Mouse (Mus musculus): Measurements from ENCODE around the gene Tpra1. TPM values are rescaled to one million over a fixed set of nuclear protein-coding genes. Genes with fewer than 3 reads are reported as not detected.

Gene Tpra1
- polyA plus RNA-seq, 1 experiment from 2014 or later, result 73.6 TPM

DNA sequence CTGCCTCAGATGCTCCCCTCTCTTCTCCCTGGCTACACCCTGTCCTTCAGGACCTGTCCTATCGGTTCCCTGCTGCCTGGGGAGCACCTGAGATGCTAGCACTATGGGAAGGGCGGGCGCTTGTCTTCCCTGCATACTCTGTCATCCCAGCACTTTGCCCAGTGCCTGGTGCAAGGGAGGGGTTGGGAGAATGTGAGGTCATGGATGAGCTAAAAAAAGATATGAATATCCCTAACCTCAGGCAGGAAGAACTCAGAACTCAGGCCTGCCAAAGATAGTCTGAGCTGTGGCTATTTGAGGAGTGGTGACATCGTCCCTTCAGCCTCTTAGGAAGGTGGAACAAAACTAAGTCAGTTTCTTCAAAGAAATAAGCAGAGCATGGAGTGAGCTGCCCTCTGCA is 39.6 kb downstream of the Tpra1 start:
- 73% methylated on average over 4 of the region's 4 CpGs for WGBS
- H3K36me3 ChIP-seq, result no peaks in the 10 kb centered on the region
- no peaks in the 10 kb centered on the region for H3K27me3 ChIP-seq
- H3K9ac ChIP-seq, result no peak overlapping the region
- H3K4me3 ChIP-seq, result no peak overlapping the region
- peaks cover 81% of the 10 kb centered on the region for H3K4me1 ChIP-seq (replicated peaks)
- no peaks in the 10 kb centered on the region for H3K9me3 ChIP-seq
- no peak overlapping the region for H3K4me2 ChIP-seq
- peak overlapping the region; percentile 82 for H3K27ac ChIP-seq
- ATAC-seq (ENCODE audit: low FRiP score), result no peak

DNA sequence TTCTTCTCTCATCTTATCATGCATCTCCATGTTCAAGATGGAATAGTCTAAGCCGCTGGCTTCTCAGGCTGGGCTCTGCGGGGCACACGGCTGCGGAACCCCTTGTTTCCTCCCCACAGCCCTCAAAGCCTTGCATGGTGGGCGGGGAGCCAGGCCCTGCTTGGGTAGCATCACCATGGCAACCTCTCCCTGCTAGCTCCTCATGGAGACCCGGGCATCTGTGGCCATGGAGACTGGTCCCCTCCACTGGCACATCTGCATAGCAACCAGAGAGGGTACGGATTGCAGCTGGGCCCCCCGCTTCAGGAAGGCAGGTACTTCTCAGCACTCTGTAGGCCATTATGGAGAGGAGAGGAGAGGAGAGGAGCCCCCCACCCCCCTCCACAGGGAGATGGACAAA is 40.5 kb downstream of the Tpra1 start:
- peak overlapping the region; percentile 37 for H3K4me2 ChIP-seq
- WGBS, result 15% methylated on average over 8 of the region's 8 CpGs
- no peaks in the 10 kb centered on the region for H3K36me3 ChIP-seq
- H3K9me3 ChIP-seq, result no peaks in the 10 kb centered on the region
- H3K27me3 ChIP-seq, result no peaks in the 10 kb centered on the region
- H3K27ac ChIP-seq, result peak overlapping the region; percentile 82
- peak; percentile 82 for ATAC-seq (ENCODE audit: low FRiP score)
- H3K9ac ChIP-seq, result 0 out of 2 replicates have a peak overlapping the region, but pooled peaks have one; percentile 4
- no peak overlapping the region for H3K4me3 ChIP-seq
- peaks cover 74% of the 10 kb centered on the region for H3K4me1 ChIP-seq (replicated peaks)

DNA sequence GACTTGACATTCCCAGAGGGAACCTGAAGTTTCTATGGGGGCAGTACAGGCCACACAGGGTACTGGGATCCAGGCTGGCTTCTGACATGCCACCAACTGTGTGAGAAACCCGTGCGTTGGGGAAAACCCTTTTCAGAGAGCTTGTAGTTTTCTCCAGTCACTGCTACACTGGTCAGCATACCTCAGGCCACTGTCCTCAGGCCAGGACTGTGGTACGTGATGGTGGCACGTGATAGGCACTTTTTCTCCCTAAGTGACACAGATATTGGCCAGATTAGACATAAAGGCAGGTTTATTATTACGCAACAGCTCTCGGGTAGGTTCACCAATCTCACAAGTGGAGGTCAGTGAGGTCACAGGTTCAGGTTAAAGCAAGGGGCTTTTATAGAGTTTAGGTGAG is 41.6 kb downstream of the Tpra1 start:
- peaks cover 63% of the 10 kb centered on the region for H3K4me1 ChIP-seq (replicated peaks)
- H3K9me3 ChIP-seq, result no peaks in the 10 kb centered on the region
- no peak for ATAC-seq (ENCODE audit: low FRiP score)
- H3K36me3 ChIP-seq, result no peaks in the 10 kb centered on the region
- no peak overlapping the region for H3K4me2 ChIP-seq
- peak overlapping the region; percentile 36 for H3K27ac ChIP-seq
- H3K4me3 ChIP-seq, result no peak overlapping the region
- WGBS, result 69% methylated on average over 6 of the region's 6 CpGs
- no peaks in the 10 kb centered on the region for H3K27me3 ChIP-seq
- no peak overlapping the region for H3K9ac ChIP-seq

DNA sequence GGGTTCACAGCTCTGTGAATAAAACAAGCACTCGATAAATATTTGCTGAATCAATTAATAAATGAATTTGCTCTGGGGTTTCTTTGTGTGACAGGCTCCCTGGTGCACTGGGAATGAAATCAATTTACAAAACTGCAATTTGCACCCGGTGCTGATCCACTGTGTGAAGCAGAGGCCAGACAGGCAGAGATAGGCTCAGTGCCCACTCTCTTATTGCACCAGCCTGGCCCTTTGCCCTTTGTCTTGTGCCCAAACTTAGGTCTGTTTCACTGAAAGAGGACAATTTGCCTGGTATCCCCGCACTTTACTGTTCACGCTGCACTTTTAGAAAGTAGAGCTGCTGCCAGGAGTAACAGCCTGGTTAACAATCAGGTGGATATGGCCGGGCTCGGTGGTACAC is 44.4 kb downstream of the Tpra1 start:
- H3K9me3 ChIP-seq, result no peaks in the 10 kb centered on the region
- peaks cover 36% of the 10 kb centered on the region for H3K4me1 ChIP-seq (replicated peaks)
- H3K4me3 ChIP-seq, result no peak overlapping the region
- H3K36me3 ChIP-seq, result no peaks in the 10 kb centered on the region
- H3K27me3 ChIP-seq, result no peaks in the 10 kb centered on the region
- H3K4me2 ChIP-seq, result no peak overlapping the region
- peak overlapping the region; percentile 58; the same call in 1 of the 2 replicates for H3K27ac ChIP-seq
- 70% methylated on average over 6 of the region's 6 CpGs for WGBS
- H3K9ac ChIP-seq, result no peak overlapping the region; the same call in 1 of the 2 replicates
- ATAC-seq (ENCODE audit: low FRiP score), result no peak

- H3K36me3 ChIP-seq, result no peaks in the 10 kb centered on the region
- no peak for ATAC-seq (ENCODE audit: low FRiP score)
- no peak overlapping the region for H3K4me3 ChIP-seq
- H3K9me3 ChIP-seq, result no peaks in the 10 kb centered on the region
- no peaks in the 10 kb centered on the region for H3K27me3 ChIP-seq
- H3K4me1 ChIP-seq (replicated peaks), result peaks cover 22% of the 10 kb centered on the region
- H3K9ac ChIP-seq, result no peak overlapping the region
- H3K4me2 ChIP-seq, result no peak overlapping the region
- H3K27ac ChIP-seq, result no peak overlapping the region
These were observed 45.7 kb downstream of the Tpra1 start for GRCm38 (mm10) chr6:88947771-88948170.

DNA sequence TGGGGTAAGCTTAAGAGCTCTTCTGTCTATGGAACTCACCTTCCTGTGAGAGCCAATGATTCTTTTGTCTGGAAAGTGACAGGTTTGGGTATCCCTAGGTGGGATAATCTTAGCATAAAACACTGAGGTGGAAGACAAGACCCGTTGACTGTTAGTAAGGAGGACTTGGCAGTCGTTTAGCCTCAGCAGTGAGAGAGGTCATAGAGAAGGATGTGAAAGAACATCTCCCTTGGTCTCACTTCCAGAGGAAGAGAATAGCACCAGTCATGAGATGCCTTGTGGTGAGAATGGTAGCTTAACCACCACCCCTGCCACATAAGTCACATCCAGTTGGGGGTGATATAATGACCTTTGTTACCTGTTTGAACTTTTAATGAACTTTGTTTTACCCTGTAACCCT is 54.7 kb downstream of the Tpra1 start:
- Histone ChIP-seq H3K9ac (no peak overlapping the region), H3K9me3 (no peaks in the 10 kb centered on the region), H3K4me2 (no peak overlapping the region), H3K4me1 (replicated peaks) (peaks cover 23% of the 10 kb centered on the region), H3K27me3 (peaks cover 13% of the 10 kb centered on the region; the same call in 1 of the 2 replicates), H3K4me3 (no peak overlapping the region), H3K27ac (no peak overlapping the region), H3K36me3 (no peaks in the 10 kb centered on the region)
- no peak for ATAC-seq (ENCODE audit: low FRiP score)
- 90% methylated on average over 2 of the region's 2 CpGs for WGBS

- no peak for ATAC-seq (ENCODE audit: low FRiP score)
- Histone ChIP-seq H3K4me2 (no peak overlapping the region), H3K4me1 (replicated peaks) (peaks cover 23% of the 10 kb centered on the region), H3K36me3 (no peaks in the 10 kb centered on the region), H3K4me3 (no peak overlapping the region), H3K9ac (no peak overlapping the region), H3K27ac (no peak overlapping the region), H3K27me3 (peaks cover 16% of the 10 kb centered on the region; the same call in 1 of the 2 replicates), H3K9me3 (no peaks in the 10 kb centered on the region)
- WGBS, result 91% methylated on average over 4 of the region's 4 CpGs
These were observed 55.3 kb downstream of the Tpra1 start for GRCm38 (mm10) chr6:88957313-88957712.

DNA sequence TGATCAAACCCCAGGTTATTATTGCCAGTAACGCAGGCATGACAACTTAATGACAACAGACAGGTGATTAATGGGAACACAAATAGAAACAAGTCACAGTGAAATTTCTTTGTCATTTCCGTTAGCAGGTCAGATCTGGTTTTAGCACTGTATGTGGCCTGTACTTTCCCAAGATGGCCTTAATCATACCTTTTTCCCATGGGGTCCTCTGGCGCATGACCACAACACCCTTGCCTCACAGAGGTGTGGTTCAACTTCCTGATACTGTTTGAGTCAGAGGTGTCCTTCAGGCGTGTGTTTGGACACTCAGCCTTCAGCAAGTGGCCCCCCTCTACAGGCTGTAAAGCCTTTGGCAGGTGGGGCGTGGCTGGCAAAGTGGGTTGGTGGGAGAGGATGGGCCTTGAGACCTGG is 55.8 kb downstream of the Tpra1 start:
- Histone ChIP-seq H3K9me3 (no peaks in the 10 kb centered on the region), H3K4me2 (no peak overlapping the region), H3K9ac (no peak overlapping the region), H3K4me1 (replicated peaks) (peaks cover 23% of the 10 kb centered on the region), H3K4me3 (no peak overlapping the region), H3K36me3 (no peaks in the 10 kb centered on the region), H3K27ac (no peak overlapping the region), H3K27me3 (peaks cover 16% of the 10 kb centered on the region; the same call in 1 of the 2 replicates)
- WGBS, result 85% methylated on average over 5 of the region's 5 CpGs
- ATAC-seq (ENCODE audit: low FRiP score), result no peak

GRCm38 (mm10) chr6:88958305-88958704 is 56.3 kb downstream of the Tpra1 start:
- Histone ChIP-seq H3K9ac (no peak overlapping the region), H3K27ac (no peak overlapping the region), H3K4me3 (no peak overlapping the region), H3K36me3 (no peaks in the 10 kb centered on the region), H3K9me3 (no peaks in the 10 kb centered on the region), H3K4me2 (no peak overlapping the region), H3K4me1 (replicated peaks) (peaks cover 23% of the 10 kb centered on the region), H3K27me3 (peaks cover 16% of the 10 kb centered on the region; the same call in 1 of the 2 replicates)
- 88% methylated on average over 2 of the region's 2 CpGs for WGBS
- ATAC-seq (ENCODE audit: low FRiP score), result no peak

DNA sequence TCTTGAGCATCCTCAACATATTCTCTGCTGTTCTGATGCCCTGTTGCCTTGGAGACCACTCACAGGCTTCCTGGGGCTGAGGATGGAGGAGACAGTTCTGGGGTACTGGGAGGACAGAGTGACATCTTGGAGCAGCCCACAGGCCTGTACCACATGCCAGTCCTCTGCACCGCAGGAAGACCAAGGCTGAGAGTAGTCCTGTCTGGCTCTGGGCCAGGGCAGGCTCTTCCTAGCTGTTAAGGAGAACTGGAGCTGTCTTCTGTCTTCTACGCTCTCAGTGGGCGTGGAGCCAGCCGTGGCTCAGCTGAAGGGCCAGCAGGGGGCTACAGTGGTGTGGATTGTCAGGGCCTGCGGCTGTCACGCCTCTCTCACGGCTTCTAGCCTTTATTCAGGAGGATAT is 57.8 kb downstream of the Tpra1 start:
- peak; percentile 80 for ATAC-seq (ENCODE audit: low FRiP score)
- no peak overlapping the region for H3K9ac ChIP-seq
- no peak overlapping the region for H3K4me2 ChIP-seq
- no peak overlapping the region for H3K4me3 ChIP-seq
- peak overlapping the region; percentile 62 for H3K27ac ChIP-seq
- 8% methylated on average over 7 of the region's 7 CpGs for WGBS
- H3K27me3 ChIP-seq, result peaks cover 16% of the 10 kb centered on the region; the same call in 1 of the 2 replicates
- H3K9me3 ChIP-seq, result no peaks in the 10 kb centered on the region
- H3K4me1 ChIP-seq (replicated peaks), result peaks cover 23% of the 10 kb centered on the region
- H3K36me3 ChIP-seq, result no peaks in the 10 kb centered on the region

GRCm38 (mm10) chr6:88960941-88961340 is 58.9 kb downstream of the Tpra1 start:
- 76% methylated on average over 4 of the region's 4 CpGs for WGBS
- Histone ChIP-seq H3K27me3 (peaks cover 16% of the 10 kb centered on the region; the same call in 1 of the 2 replicates), H3K4me1 (replicated peaks) (peaks cover 34% of the 10 kb centered on the region), H3K27ac (0 out of 2 replicates have a peak overlapping the region, but pooled peaks have one; percentile 62), H3K36me3 (no peaks in the 10 kb centered on the region), H3K4me3 (no peak overlapping the region), H3K4me2 (no peak overlapping the region), H3K9ac (no peak overlapping the region), H3K9me3 (no peaks in the 10 kb centered on the region)
- no peak for ATAC-seq (ENCODE audit: low FRiP score)
